ENCODE assay signal across 8 mouse cellular contexts in genomic region chr16:38536544-38537146, GRCm38 (mm10). TPM values are rescaled to one million over a fixed set of nuclear protein-coding genes. Genes with fewer than 3 reads are reported as not detected.
DNase-seq lines count a peak whose midpoint lies in the region; ATAC-seq lines count a peak whose summit lies in the region.

No protein-coding gene starts in this region.

- 52% methylated on average over 8 of the region's 8 CpGs for WGBS in forebrain, embryonic 11.5 days

- no peak overlapping the region for H3K4me2 ChIP-seq in forebrain, embryonic 11.5 days (ENCODE audit: low read depth, low read length, severe bottlenecking)

- H3K4me3 ChIP-seq in forebrain, embryonic 11.5 days (ENCODE audit: low read depth, low read length) = no peak overlapping the region

- H3K4me1 ChIP-seq in forebrain, embryonic 11.5 days (replicated peaks; ENCODE audit: control insufficient read depth, insufficient read depth, low read length) = no peaks in the 10 kb centered on the region

- no peak overlapping the region for H3K27ac ChIP-seq in forebrain, embryonic 11.5 days (ENCODE audit: low read depth, low read length)

- no peaks in the 10 kb centered on the region for H3K27me3 ChIP-seq in forebrain, embryonic 11.5 days (ENCODE audit: control insufficient read depth, insufficient read depth, low read length)

- intact Hi-C loops in heart, postnatal 36 days (cut with DNase I) = loop anchor here (1.0 to 10.0 kb wide), 4 partner anchors 86 to 518 kb away; no protein-coding TSS in a partner anchor

- ATAC-seq in forebrain, embryonic 11.5 days (replicated peaks; ENCODE audit: low FRiP score) = no peak

- H3K9ac ChIP-seq in forebrain, embryonic 11.5 days (ENCODE audit: low read length) = no peak overlapping the region

- no peaks in the 10 kb centered on the region for H3K9me3 ChIP-seq in forebrain, embryonic 11.5 days (ENCODE audit: control insufficient read depth, low read length)

- H3K36me3 ChIP-seq in forebrain, embryonic 11.5 days (ENCODE audit: control insufficient read depth, insufficient read depth, low read length) = peaks cover 7% of the 10 kb centered on the region; the same call in 1 of the 2 replicates

- DNase-seq in NIH3T3 (ENCODE audit: low read depth) = peak; percentile 80
- peak; percentile 60 for DNase-seq in c-Kit-negative CD71-positive TER-119-positive erythroid progenitor cells, embryonic 14.5 days (ENCODE audit: low read depth, low spot score)
- DNase-seq in forebrain, embryonic 11.5 days (ENCODE audit: low spot score) = peak; percentile 83
- peak; percentile 74 to 84 for DNase-seq in heart, postnatal 36 days
- peak; percentile 53 to 86 for DNase-seq in layer of hippocampus, postnatal 25 days (ENCODE audit: extremely low spot score in 1 of 2, low spot score in 1 of 2)
- peak; percentile 71 to 79 for DNase-seq in lung, postnatal 4 days
- peak; percentile 44 to 47 for DNase-seq in right cerebral cortex, postnatal 36 days (ENCODE audit: low spot score in 2 of 2)
- peak; percentile 41 to 78 for DNase-seq in urinary bladder, postnatal 4 days (ENCODE audit: low spot score in 2 of 2)

RNA-seq across cellular contexts. Expression of gene Poglut1, which starts 13.4 kb away (rescaled TPM):
- polyA plus RNA-seq in forebrain, embryonic 11.5 days (2014; fragmentation: Nextera tagmentation; extraction: Ambion mirVana) = 72.4 and 75.5 TPM in 2 replicates
- total RNA-seq in heart, postnatal 36 days (2021) = 10 to 100 TPM; 10.4 to 11.2 TPM
- 10 to 100 TPM; 44.7 to 48.6 TPM for total RNA-seq in layer of hippocampus, postnatal 25 days (2021)

RNA-seq across cellular contexts. Expression of gene Timmdc1, which starts 14.2 kb away (rescaled TPM):
- 30.2 and 31.3 TPM in 2 replicates for polyA plus RNA-seq in forebrain, embryonic 11.5 days (2014; fragmentation: Nextera tagmentation; extraction: Ambion mirVana)
- 10 to 100 TPM; 62.4 to 74.4 TPM for total RNA-seq in heart, postnatal 36 days (2021)
- 10 to 100 TPM; 29.3 to 34.7 TPM for total RNA-seq in layer of hippocampus, postnatal 25 days (2021)

RNA-seq across cellular contexts. Expression of gene Tmem39a, which starts 21.9 kb away (rescaled TPM):
- polyA plus RNA-seq in forebrain, embryonic 11.5 days (2014; fragmentation: Nextera tagmentation; extraction: Ambion mirVana) = 77.6 and 85.0 TPM in 2 replicates
- total RNA-seq in heart, postnatal 36 days (2021) = 10 to 100 TPM; 15.3 to 20.8 TPM
- 10 to 100 TPM; 16.9 to 23.5 TPM for total RNA-seq in layer of hippocampus, postnatal 25 days (2021)
